Mouse (Mus musculus): ENCODE measurements around the gene Wdr59.

DNA sequence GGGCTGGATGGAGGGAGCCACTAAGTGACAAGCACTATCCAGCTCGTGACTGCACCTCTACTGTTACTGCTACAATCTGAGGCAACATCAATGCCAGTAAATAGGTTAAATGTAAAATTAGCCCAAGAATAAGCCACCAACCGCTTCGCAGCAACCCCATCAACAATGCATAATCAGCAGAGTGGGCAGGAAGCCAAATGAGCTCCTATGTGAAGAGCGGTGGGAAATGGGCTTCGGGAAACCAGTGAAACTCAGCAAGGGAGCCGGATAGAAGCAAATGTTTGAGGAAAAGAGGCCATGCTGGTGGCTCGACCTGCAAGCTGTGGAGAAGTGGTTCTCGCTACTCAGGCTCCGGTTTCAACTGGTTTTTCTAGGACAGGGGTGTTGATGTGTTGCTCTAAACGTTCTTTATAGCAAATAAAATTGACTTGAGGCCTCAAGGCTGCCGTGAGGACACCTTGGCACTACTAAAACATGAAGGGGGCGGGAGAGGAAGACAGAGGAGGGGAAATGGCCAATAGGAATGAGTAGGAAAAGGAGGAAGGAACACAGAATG, 50.3 kb downstream of the Wdr59 start:
- no peak for TF ChIP-seq CTCF (IDR thresholded peaks at IDR 0.05)
- TF ChIP-seq EP300 (IDR thresholded peaks at IDR 0.05): no peak

All from lung, postnatal 0 days (tissue).